Mouse (Mus musculus) embryonic facial prominence, embryonic 13.5 days (tissue): ENCODE measurements around the gene Clcn5. TPM values are rescaled to one million over a fixed set of nuclear protein-coding genes. Genes with fewer than 3 reads are reported as not detected.

Source experiments
- ATAC-seq: fragments of 200-750 bp; cut with Nextera tagmentation; 2 replicates; pipeline ENCODE4 v1.8.0; 2017; ENCODE audit warnings: low read depth; ENCODE audit not compliant: insufficient number of reproducible peaks, insufficient read depth, low FRiP score, low TSS enrichment
- H3K27ac ChIP-seq: fragments of 300-500 bp; sonication (generic); 2 replicates; pipeline ENCODE4 v1.5.1; 2015; ENCODE audit warnings: moderate library complexity, mild to moderate bottlenecking, inconsistent platforms
- H3K27me3 ChIP-seq: fragments of 300-500 bp; sonication (generic); 2 replicates; pipeline ENCODE4 v1.6.1; 2015; ENCODE audit warnings: mild to moderate bottlenecking, inconsistent platforms
- H3K36me3 ChIP-seq: fragments of 300-500 bp; sonication (generic); 2 replicates; pipeline ENCODE4 v1.6.1; 2015; ENCODE audit warnings: mild to moderate bottlenecking, inconsistent platforms
- H3K4me1 ChIP-seq: fragments of 300-500 bp; sonication (generic); 2 replicates; pipeline ENCODE4 v1.6.1; 2015; ENCODE audit warnings: inconsistent platforms
- H3K4me2 ChIP-seq: fragments of 300-500 bp; sonication (generic); 2 replicates; pipeline ENCODE4 v1.6.1; 2015; ENCODE audit warnings: moderate library complexity, mild to moderate bottlenecking, inconsistent platforms
- H3K4me3 ChIP-seq: fragments of 300-500 bp; sonication (generic); 2 replicates; pipeline ENCODE4 v1.5.1; 2015; ENCODE audit warnings: mild to moderate bottlenecking, inconsistent platforms
- H3K9ac ChIP-seq: fragments of 300-500 bp; sonication (generic); 2 replicates; pipeline ENCODE4 v1.6.1; 2015; ENCODE audit warnings: mild to moderate bottlenecking, inconsistent platforms
- H3K9me3 ChIP-seq: fragments of 300-500 bp; sonication (generic); 2 replicates; pipeline ENCODE4 v1.6.1; 2016; ENCODE audit warnings: inconsistent platforms
- WGBS: fragments of 180-500 bp; shearing (Covaris S2); methylation state at CpG from one replicate; pipeline ENCODE4 v1.1.7; 2015; ENCODE audit warnings: mixed read lengths; 5-methylcytosine and 5-hydroxymethylcytosine counted together
- polyA plus RNA-seq: library from polyadenylated mRNA; unstranded; fragments of >200 nt; fragmentation: Nextera tagmentation; extraction: Ambion mirVana; gene quantifications from 2 replicates; pipeline ENCODE4 v1.2.1, GENCODE M21; 2015

Gene Clcn5
- polyA plus RNA-seq = 12.0 and 13.1 TPM in 2 replicates

DNA sequence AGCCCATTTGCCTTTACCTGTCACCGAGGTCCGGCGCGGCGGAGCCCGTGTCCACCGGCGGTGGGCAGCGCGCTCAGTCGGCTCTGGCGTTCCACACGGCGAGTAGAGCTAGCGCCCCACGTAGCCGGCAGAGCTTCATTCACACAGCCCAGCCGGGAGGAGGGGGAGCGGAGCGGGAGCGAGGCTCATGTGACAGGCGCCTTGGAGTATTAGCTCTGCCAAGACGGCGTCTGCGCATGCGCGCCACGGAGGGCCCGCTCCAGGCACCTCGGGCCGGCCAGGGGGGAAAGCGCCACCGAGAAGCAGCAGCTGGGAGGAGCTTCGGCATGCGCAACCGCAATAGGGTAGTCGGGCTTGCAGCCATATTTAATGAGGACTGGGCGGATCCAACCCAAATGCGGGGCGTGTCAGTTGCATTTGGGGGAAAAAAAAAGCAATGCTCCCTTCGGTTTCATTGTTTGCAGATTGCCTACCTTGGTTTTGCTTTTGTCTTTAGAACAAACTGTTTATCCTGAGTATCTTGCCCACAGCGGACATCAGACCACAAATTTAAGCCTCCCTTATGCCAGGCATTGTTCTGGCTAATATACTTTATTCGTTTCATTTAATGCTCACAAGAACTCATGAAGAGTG, at the start of gene Clcn5:
Clcn5 (minus strand) TSS at position 270 of the 633 bp plus-strand sequence.
- Histone ChIP-seq H3K27ac (peak within 1 kb of the TSS; percentile 95), H3K36me3 (no peaks in the 10 kb centered on the region), H3K27me3 (no peaks in the 10 kb centered on the region), H3K4me2 (peak within 1 kb of the TSS; percentile 53), H3K9ac (peak within 1 kb of the TSS; percentile 80), H3K4me1 (0 out of 2 replicates have a peak, but pooled peaks cover 8% of the 10 kb centered on the region), H3K9me3 (no peaks in the 10 kb centered on the region), H3K4me3 (peak within 1 kb of the TSS; percentile 59)
- peak; percentile 95 for ATAC-seq
- 22% methylated on average over 43 of the region's 43 CpGs for WGBS

DNA sequence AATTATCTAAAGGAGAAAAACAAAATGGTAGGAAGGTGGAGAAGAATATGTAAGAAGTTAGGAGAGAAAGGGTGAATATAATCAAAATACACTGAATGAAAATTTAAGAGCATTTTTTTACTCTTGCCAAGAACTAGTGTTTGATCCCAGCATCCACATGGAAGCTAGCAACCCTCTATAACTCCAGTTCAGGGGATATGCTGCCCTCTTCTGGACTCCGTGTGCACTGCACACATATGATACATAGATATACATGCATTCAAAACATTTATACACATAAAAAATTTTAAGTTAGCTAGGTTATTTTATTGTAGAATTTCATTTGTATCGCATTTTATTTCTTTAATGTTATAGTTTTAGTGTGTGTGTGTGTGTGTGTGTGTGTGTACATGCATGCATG, 6.3 kb upstream of the Clcn5 start:
- Histone ChIP-seq H3K27me3 (no peaks in the 10 kb centered on the region), H3K9ac (no peak overlapping the region), H3K9me3 (no peaks in the 10 kb centered on the region), H3K4me1 (no peaks in the 10 kb centered on the region), H3K27ac (no peak overlapping the region), H3K4me3 (no peak overlapping the region), H3K36me3 (no peaks in the 10 kb centered on the region), H3K4me2 (no peak overlapping the region)
- WGBS = 41% methylated on average over 2 of the region's 2 CpGs
- ATAC-seq = no peak

DNA sequence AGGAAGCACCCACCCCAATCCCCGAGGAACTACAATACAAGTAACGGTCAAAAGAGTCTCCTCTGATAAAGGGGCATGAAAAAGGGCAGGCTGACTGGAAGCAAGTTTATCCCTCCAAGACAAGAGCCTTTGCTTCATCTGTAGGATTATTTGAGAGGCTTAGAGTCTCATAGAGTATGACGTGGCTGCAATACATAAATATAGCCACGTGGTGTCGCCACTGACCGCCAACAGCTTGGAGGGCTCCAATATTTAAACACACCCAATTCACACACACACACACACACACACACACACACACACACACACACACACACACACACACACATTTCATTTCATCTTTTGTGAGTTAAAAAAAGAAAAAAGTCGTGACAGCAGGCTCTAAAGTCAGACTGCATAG, 3.1 kb upstream of the Clcn5 start:
- 14% methylated on average over 7 of the region's 7 CpGs for WGBS
- ATAC-seq = no peak
- no peak overlapping the region for H3K4me3 ChIP-seq
- H3K36me3 ChIP-seq = no peaks in the 10 kb centered on the region
- no peak overlapping the region for H3K27ac ChIP-seq
- H3K27me3 ChIP-seq = no peaks in the 10 kb centered on the region
- no peak overlapping the region for H3K4me2 ChIP-seq
- H3K9ac ChIP-seq = no peak overlapping the region
- no peaks in the 10 kb centered on the region for H3K4me1 ChIP-seq
- no peaks in the 10 kb centered on the region for H3K9me3 ChIP-seq

DNA sequence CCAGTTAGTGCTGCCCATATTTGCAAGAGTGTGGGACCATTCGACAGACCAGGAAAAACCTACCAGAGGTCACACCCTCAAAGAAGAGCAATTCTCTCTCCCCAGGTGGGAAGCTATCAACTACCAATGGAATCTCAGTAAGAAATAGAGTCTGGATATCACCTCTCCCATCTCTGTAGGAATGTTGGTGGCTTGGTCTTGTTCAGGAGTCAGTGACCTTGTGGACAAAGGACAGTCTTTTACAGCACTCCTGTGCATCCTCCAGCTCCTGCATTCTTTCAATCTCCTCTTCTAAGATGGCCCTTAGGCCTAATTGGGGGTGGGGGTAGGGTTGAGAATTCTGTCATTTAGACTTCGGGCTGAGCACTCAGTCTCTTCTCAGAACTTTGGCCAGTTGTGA, 1.4 kb upstream of the Clcn5 start:
- Histone ChIP-seq H3K27ac (no peak overlapping the region), H3K9ac (no peak overlapping the region), H3K4me2 (no peak overlapping the region), H3K4me1 (0 out of 2 replicates have a peak, but pooled peaks cover 5% of the 10 kb centered on the region), H3K9me3 (no peaks in the 10 kb centered on the region), H3K36me3 (no peaks in the 10 kb centered on the region), H3K4me3 (no peak overlapping the region), H3K27me3 (no peaks in the 10 kb centered on the region)
- ATAC-seq = no peak
- 56% methylated on average over 2 of the region's 2 CpGs for WGBS

DNA sequence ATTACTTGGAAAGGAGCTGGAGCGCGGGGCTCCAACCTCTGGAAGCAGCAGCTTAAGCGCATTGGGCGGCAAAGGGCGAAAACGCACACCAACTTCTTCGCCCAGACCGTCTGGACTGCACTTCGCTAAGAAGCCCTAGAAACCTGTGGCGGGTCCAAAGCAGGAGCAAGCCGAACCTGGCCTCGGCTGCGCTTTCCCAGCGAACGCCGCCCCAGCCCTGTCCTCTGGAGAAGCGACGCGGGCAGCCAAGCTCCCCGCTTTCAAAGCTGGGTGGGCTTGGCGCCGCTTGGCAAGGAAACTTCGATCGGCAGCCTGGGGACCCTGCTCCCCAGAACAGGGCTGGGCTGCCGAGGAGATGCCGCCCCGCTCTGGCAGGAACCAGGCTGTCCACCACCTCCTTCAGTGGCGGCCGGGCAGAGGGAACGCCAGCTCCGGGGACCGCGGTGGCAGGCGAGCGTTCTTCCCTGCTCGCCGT, 570 bp downstream of the Clcn5 start:
- Histone ChIP-seq H3K4me2 (peak overlapping the region; percentile 53), H3K9ac (peak overlapping the region; percentile 80), H3K9me3 (no peaks in the 10 kb centered on the region), H3K27ac (peak overlapping the region; percentile 95), H3K36me3 (no peaks in the 10 kb centered on the region), H3K4me3 (peak overlapping the region; percentile 59), H3K27me3 (no peaks in the 10 kb centered on the region), H3K4me1 (0 out of 2 replicates have a peak, but pooled peaks cover 8% of the 10 kb centered on the region)
- 22% methylated on average over 37 of the region's 37 CpGs for WGBS
- ATAC-seq = peak; percentile 61

DNA sequence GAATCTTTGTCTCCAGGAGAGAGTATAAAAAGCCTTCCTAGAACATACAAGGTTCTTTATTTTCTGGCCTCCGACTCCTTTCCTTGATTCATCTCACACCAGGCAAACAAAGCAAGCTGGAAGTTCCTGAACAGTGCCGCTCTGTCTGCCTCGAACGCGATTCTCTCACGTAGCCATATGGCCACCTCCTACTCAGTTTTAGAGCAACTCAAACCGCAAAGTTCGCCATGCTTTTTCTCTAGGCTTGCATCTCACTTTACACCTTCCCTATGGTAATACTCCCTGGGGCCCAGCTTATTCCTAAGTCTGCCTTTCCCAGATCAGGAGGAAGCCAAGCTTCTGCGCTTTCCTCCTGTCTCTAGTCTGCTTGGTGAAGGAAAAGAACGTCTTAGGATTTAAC, 4.0 kb downstream of the Clcn5 start:
- Histone ChIP-seq H3K36me3 (no peaks in the 10 kb centered on the region), H3K27ac (peak overlapping the region; percentile 39; the same call in 1 of the 2 replicates), H3K4me2 (peak overlapping the region; percentile 32), H3K4me1 (0 out of 2 replicates have a peak, but pooled peaks cover 8% of the 10 kb centered on the region), H3K9me3 (no peaks in the 10 kb centered on the region), H3K9ac (no peak overlapping the region), H3K4me3 (0 out of 2 replicates have a peak overlapping the region, but pooled peaks have one; percentile 6), H3K27me3 (no peaks in the 10 kb centered on the region)
- ATAC-seq = no peak
- WGBS = 33% methylated on average over 10 of the region's 10 CpGs

DNA sequence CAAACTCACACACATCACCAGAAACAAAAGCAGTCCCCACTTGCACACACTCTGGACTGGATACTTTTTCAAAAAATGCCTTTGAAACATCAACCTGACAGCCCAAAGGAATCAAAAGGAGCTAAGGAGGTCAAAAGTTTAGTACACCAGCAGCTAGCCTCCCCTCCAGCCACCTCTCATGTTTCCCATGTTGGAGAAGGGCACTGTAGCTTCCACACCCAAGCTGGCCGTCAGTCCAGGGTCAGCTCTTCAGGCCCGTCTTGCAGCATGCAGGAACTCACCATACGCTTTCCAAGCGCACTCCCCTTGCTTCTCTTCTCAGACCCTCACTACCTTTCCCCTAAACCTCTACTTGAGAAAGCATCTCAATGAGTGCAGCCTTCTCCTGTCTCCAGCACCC, 4.5 kb downstream of the Clcn5 start:
- Histone ChIP-seq H3K4me3 (0 out of 2 replicates have a peak overlapping the region, but pooled peaks have one; percentile 6), H3K36me3 (no peaks in the 10 kb centered on the region), H3K27me3 (no peaks in the 10 kb centered on the region), H3K9me3 (no peaks in the 10 kb centered on the region), H3K27ac (peak overlapping the region; percentile 39; the same call in 1 of the 2 replicates), H3K4me2 (peak overlapping the region; percentile 32), H3K4me1 (0 out of 2 replicates have a peak, but pooled peaks cover 8% of the 10 kb centered on the region), H3K9ac (0 out of 2 replicates have a peak overlapping the region, but pooled peaks have one; percentile 27)
- no peak for ATAC-seq
- WGBS = 41% methylated on average over 4 of the region's 4 CpGs

DNA sequence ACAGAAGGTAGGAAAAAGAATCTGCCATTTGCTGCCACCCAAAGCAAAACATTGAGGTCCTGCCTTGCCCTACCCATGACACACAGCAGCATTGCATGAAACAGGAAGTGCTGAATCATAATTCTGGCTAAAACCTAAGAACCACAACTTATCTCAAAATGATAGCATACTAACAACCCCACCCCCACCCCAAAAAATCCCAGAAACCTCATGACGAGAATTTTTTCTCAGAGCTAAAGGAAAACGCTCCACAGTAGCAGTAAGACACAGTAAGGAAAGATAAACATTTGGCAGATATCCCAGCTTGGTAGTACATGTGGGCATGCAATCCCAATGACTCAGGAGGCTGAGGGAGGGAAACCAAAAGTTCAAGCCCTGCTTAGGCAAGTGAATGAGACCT, 10.9 kb downstream of the Clcn5 start:
- no peaks in the 10 kb centered on the region for H3K9me3 ChIP-seq
- no peak for ATAC-seq
- no peaks in the 10 kb centered on the region for H3K36me3 ChIP-seq
- H3K4me3 ChIP-seq = no peak overlapping the region
- 64% methylated on average over 2 of the region's 2 CpGs for WGBS
- H3K4me2 ChIP-seq = no peak overlapping the region
- H3K9ac ChIP-seq = no peak overlapping the region
- H3K27ac ChIP-seq = no peak overlapping the region
- H3K4me1 ChIP-seq = no peaks in the 10 kb centered on the region
- H3K27me3 ChIP-seq = no peaks in the 10 kb centered on the region

DNA sequence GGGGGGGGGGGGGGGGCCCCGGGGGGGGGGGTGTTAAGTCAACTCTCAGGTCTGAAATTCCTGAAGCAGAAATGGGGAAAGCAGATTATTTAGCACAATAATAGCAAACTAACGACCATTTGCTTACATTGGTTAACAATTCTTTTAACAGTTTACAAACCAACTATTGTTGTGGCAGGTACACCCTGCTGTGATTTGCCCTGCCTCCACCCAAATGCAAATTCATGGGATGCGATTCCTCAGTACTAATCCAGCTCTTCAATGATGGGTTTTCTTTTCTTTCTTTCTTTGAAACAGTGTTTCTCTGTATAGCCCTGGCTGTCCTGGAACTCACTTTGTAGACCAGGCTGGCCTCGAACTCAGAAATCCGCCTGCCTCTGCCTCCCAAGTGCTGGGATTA, 12.3 kb downstream of the Clcn5 start:
- no peak overlapping the region for H3K27ac ChIP-seq
- no peaks in the 10 kb centered on the region for H3K27me3 ChIP-seq
- H3K36me3 ChIP-seq = no peaks in the 10 kb centered on the region
- H3K9ac ChIP-seq = no peak overlapping the region
- no peak for ATAC-seq
- WGBS = 49% methylated on average over 5 of the region's 5 CpGs
- H3K4me3 ChIP-seq = no peak overlapping the region
- no peaks in the 10 kb centered on the region for H3K9me3 ChIP-seq
- no peaks in the 10 kb centered on the region for H3K4me1 ChIP-seq
- H3K4me2 ChIP-seq = no peak overlapping the region

DNA sequence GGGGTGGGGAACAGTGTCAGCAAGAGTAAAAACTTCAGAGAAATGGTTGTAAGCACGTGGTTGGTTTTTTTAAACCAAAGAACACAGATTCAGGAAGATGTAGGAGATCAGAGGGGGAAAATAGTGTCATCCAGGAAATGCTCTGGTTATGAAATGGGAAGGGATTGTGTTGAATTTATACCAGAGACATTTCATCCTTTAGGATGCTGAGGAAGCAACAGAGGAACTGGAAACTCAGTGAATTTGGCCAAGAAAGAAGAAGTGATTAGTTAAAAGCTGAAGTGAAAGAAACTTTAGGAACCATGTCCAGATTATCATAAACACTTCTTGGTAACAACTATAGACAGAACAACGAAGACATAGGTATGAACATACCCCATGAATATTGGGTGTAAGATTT, 26.2 kb downstream of the Clcn5 start:
- H3K4me3 ChIP-seq = no peak overlapping the region
- no peaks in the 10 kb centered on the region for H3K4me1 ChIP-seq
- ATAC-seq = no peak
- H3K27me3 ChIP-seq = no peaks in the 10 kb centered on the region
- no peak overlapping the region for H3K4me2 ChIP-seq
- H3K36me3 ChIP-seq = no peaks in the 10 kb centered on the region
- no peak overlapping the region for H3K27ac ChIP-seq
- H3K9me3 ChIP-seq = no peaks in the 10 kb centered on the region
- no peak overlapping the region for H3K9ac ChIP-seq
- 82% methylated on average over 2 of the region's 2 CpGs for WGBS

DNA sequence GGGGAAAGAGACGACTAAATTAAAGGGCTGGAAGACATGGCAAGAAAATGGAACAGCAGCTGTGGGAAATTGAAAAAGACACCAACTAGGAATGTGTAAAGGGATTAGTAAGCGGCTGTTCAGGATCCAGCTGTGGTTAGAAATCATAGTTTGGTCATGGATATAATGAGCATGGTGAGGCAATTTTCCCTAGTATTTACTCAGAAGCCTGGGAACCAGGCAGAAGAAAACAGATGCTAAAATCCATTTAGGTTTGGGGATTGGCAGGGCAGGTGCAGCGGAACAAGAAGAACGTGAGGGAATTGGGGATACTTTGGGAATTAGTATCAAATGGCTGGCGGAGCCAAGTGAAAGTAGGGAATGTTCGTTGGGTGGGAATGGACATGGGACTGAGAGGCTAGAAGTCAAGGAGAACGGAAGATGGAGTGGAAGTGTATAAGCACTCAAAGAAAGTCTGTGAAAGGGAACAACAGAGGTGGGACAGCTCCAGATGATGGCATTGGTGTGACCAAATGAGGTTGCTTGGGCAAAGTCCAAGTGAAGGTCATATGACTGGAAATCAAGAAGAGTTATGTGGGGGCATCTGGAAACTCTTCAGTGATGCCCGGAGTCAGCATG, 26.9 kb downstream of the Clcn5 start:
- WGBS = 67% methylated on average over 8 of the region's 8 CpGs
- Histone ChIP-seq H3K36me3 (no peaks in the 10 kb centered on the region), H3K4me3 (no peak overlapping the region), H3K9ac (no peak overlapping the region), H3K27me3 (no peaks in the 10 kb centered on the region), H3K27ac (no peak overlapping the region), H3K4me1 (no peaks in the 10 kb centered on the region), H3K9me3 (no peaks in the 10 kb centered on the region), H3K4me2 (no peak overlapping the region)
- ATAC-seq = no peak

DNA sequence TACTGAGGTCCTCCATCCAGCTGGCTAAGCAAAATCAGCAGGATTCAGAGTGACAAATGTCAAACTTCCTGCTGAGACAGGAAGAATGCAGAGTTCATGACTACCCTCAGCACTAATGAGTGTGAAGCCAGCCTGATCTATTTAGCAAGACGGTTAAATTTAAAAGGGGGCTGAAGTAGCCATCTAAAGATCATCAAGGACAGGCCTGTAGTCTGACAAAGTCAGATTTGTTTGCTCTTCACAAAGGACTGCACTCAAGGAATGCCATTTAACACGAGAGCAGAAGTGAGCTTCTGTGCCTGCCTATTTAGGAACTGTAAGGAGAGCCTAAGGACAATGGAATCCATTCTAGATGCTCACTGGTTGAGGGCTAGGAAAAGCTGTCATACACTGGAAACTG, 30.2 kb downstream of the Clcn5 start:
- no peaks in the 10 kb centered on the region for H3K9me3 ChIP-seq
- 25% methylated on average over 2 of the region's 2 CpGs for WGBS
- no peak overlapping the region for H3K27ac ChIP-seq
- H3K36me3 ChIP-seq = no peaks in the 10 kb centered on the region
- H3K4me2 ChIP-seq = no peak overlapping the region
- no peak overlapping the region for H3K9ac ChIP-seq
- no peak overlapping the region for H3K4me3 ChIP-seq
- no peaks in the 10 kb centered on the region for H3K27me3 ChIP-seq
- no peak for ATAC-seq
- H3K4me1 ChIP-seq = no peaks in the 10 kb centered on the region
